Mouse (Mus musculus): ENCODE measurements around the gene Tbx19. TPM values are rescaled to one million over a fixed set of nuclear protein-coding genes. Genes with fewer than 3 reads are reported as not detected.
A peak's percentile ranks its signal among the peaks of the same experiment; 100 is the strongest.

Tbx19 gene
- 0.09 and 0.53 TPM in 2 replicates for polyA plus RNA-seq (2015; fragmentation: Nextera tagmentation; extraction: Ambion mirVana)

DNA sequence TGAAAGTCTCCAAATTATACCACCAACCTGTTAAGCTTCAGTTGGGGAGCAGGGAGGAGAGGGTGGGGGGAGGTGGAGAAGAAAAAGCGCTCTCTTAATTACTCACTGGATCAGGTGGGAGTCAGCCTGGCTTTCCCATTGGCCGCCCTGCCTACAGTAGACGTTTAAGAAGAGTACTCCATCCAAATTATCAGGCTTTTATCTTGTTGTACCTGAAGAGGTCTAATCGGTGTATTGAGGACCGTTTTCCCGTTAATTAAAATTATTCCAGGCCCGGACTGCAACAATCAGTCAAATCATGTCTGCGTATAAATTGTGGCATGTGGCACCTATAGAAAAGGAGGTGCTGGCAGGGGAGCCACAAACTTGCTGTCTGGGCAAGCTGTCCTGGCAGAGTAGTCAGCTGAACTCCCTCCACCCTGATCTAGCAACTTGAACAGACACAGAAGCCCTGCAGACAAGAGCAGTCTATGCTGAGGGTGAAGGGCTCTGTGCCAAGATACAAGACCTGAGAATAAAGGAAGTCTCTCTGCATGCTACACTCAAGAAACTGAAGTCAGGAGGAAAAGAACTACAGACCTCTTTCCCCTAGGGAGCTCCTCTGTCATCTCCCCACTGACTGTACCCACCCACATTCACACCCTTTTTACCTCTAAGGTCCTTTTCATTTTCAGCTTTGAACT, at the start of gene Tbx19:
Gene Tbx19, minus strand, starts transcription at position 51 of the 683 bp plus-strand sequence.
- Histone ChIP-seq H3K36me3 (ENCODE audit: control insufficient read depth, insufficient read depth) (no peaks in the 10 kb centered on the region), H3K9me3 (replicated peaks; ENCODE audit: control insufficient read depth, low read length) (peaks cover 3% of the 10 kb centered on the region), H3K27me3 (ENCODE audit: control insufficient read depth, insufficient read depth, low read length) (no peaks in the 10 kb centered on the region), H3K27ac (ENCODE audit: low read length) (no peak within 1 kb of the TSS), H3K4me2 (ENCODE audit: low read depth, low read length) (no peak within 1 kb of the TSS), H3K4me1 (ENCODE audit: control insufficient read depth, insufficient read depth, low read length) (no peaks in the 10 kb centered on the region), H3K9ac (ENCODE audit: low read length) (no peak within 1 kb of the TSS), H3K4me3 (ENCODE audit: low read length) (no peak within 1 kb of the TSS)
- no peak for ATAC-seq (replicated peaks; ENCODE audit: extremely low read depth, insufficient read depth, low FRiP score)
- 73% methylated on average over 8 of the region's 8 CpGs for WGBS

GRCm38 (mm10) chr1:165205591-165205990, 45.0 kb upstream of the Tbx19 start:
- Histone ChIP-seq H3K36me3 (ENCODE audit: control insufficient read depth, insufficient read depth) (no peaks in the 10 kb centered on the region), H3K9me3 (replicated peaks; ENCODE audit: control insufficient read depth, low read length) (no peaks in the 10 kb centered on the region), H3K4me1 (ENCODE audit: control insufficient read depth, insufficient read depth, low read length) (no peaks in the 10 kb centered on the region), H3K9ac (ENCODE audit: low read length) (no peak overlapping the region), H3K4me3 (ENCODE audit: low read length) (no peak overlapping the region), H3K4me2 (ENCODE audit: low read depth, low read length) (no peak overlapping the region), H3K27me3 (ENCODE audit: control insufficient read depth, insufficient read depth, low read length) (no peaks in the 10 kb centered on the region), H3K27ac (ENCODE audit: low read length) (no peak overlapping the region)
- 8% methylated on average over 2 of the region's 2 CpGs for WGBS
- ATAC-seq (replicated peaks; ENCODE audit: extremely low read depth, insufficient read depth, low FRiP score), result no peak

DNA sequence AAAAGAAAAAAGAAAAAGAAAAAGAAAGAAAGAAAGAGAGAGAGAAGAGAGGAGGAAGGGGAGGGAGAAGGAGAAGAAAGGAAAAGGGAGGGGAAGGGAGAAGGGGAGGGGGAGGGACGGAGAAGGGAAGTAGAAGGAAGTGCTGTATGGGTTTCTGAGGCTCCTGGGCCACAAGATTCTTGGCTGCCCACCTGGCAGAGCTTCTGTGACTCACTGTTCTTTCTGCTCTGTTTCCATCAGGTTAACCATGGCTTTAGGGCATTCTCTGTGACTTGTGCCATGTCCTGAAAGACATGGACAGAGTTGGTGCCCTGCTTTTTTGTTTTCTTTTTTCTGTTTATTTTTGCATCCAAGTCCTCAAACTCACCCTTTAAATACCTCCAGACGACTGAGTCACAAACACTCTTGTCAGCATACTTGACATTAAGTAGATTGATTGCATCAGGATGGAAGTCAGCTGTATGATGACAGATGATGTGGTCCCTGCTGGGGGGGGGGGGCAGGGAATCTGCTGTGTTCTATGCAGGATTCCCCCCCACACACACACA, 43.0 kb upstream of the Tbx19 start:
- no peaks in the 10 kb centered on the region for H3K9me3 ChIP-seq (replicated peaks; ENCODE audit: control insufficient read depth, low read length)
- no peaks in the 10 kb centered on the region for H3K27me3 ChIP-seq (ENCODE audit: control insufficient read depth, insufficient read depth, low read length)
- WGBS, result 28% methylated on average over 2 of the region's 2 CpGs
- no peak for ATAC-seq (replicated peaks; ENCODE audit: extremely low read depth, insufficient read depth, low FRiP score)
- no peaks in the 10 kb centered on the region for H3K36me3 ChIP-seq (ENCODE audit: control insufficient read depth, insufficient read depth)
- no peak overlapping the region for H3K4me2 ChIP-seq (ENCODE audit: low read depth, low read length)
- no peak overlapping the region for H3K4me3 ChIP-seq (ENCODE audit: low read length)
- H3K27ac ChIP-seq (ENCODE audit: low read length), result no peak overlapping the region
- no peaks in the 10 kb centered on the region for H3K4me1 ChIP-seq (ENCODE audit: control insufficient read depth, insufficient read depth, low read length)
- H3K9ac ChIP-seq (ENCODE audit: low read length), result no peak overlapping the region

- no peaks in the 10 kb centered on the region for H3K9me3 ChIP-seq (replicated peaks; ENCODE audit: control insufficient read depth, low read length)
- H3K36me3 ChIP-seq (ENCODE audit: control insufficient read depth, insufficient read depth), result no peaks in the 10 kb centered on the region
- ATAC-seq (replicated peaks; ENCODE audit: extremely low read depth, insufficient read depth, low FRiP score), result no peak
- 0 out of 2 replicates have a peak, but pooled peaks cover 3% of the 10 kb centered on the region for H3K4me1 ChIP-seq (ENCODE audit: control insufficient read depth, insufficient read depth, low read length)
- H3K9ac ChIP-seq (ENCODE audit: low read length), result no peak overlapping the region
- WGBS, result 70% methylated on average over 4 of the region's 4 CpGs
- no peaks in the 10 kb centered on the region for H3K27me3 ChIP-seq (ENCODE audit: control insufficient read depth, insufficient read depth, low read length)
- H3K4me2 ChIP-seq (ENCODE audit: low read depth, low read length), result no peak overlapping the region
- no peak overlapping the region for H3K4me3 ChIP-seq (ENCODE audit: low read length)
- no peak overlapping the region for H3K27ac ChIP-seq (ENCODE audit: low read length)
Observed at GRCm38 (mm10) chr1:165201445-165202012, 41.0 kb upstream of the Tbx19 start.

DNA sequence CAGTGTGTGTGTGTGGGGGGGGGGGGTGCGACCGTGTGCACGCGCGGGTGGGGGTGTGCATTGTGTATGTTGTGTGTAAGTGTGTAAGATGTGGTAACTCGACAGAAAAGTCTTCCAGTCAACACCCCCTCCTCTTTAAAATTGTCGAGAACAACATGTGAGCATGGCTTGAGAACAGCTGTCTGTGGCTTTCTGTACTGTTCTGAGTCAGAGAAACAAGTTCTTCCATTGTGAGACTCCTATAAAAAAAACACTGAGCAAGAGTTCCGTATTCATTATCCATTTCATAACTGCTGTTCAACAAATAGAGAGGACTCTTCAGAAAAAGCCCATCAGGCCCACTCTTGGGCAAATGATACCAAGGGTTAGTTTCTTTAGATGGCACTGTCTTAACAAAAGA, 40.2 kb upstream of the Tbx19 start:
- Histone ChIP-seq H3K9me3 (replicated peaks; ENCODE audit: control insufficient read depth, low read length) (no peaks in the 10 kb centered on the region), H3K4me3 (ENCODE audit: low read length) (no peak overlapping the region), H3K36me3 (ENCODE audit: control insufficient read depth, insufficient read depth) (no peaks in the 10 kb centered on the region), H3K9ac (ENCODE audit: low read length) (no peak overlapping the region), H3K4me1 (ENCODE audit: control insufficient read depth, insufficient read depth, low read length) (0 out of 2 replicates have a peak, but pooled peaks cover 3% of the 10 kb centered on the region), H3K4me2 (ENCODE audit: low read depth, low read length) (no peak overlapping the region), H3K27me3 (ENCODE audit: control insufficient read depth, insufficient read depth, low read length) (no peaks in the 10 kb centered on the region), H3K27ac (ENCODE audit: low read length) (no peak overlapping the region)
- 78% methylated on average over 8 of the region's 8 CpGs for WGBS
- no peak for ATAC-seq (replicated peaks; ENCODE audit: extremely low read depth, insufficient read depth, low FRiP score)

- Histone ChIP-seq H3K9me3 (replicated peaks; ENCODE audit: control insufficient read depth, low read length) (no peaks in the 10 kb centered on the region), H3K4me1 (ENCODE audit: control insufficient read depth, insufficient read depth, low read length) (peaks cover 6% of the 10 kb centered on the region; the same call in 1 of the 2 replicates), H3K4me3 (ENCODE audit: low read length) (no peak overlapping the region), H3K36me3 (ENCODE audit: control insufficient read depth, insufficient read depth) (no peaks in the 10 kb centered on the region), H3K27ac (ENCODE audit: low read length) (no peak overlapping the region), H3K9ac (ENCODE audit: low read length) (no peak overlapping the region), H3K27me3 (ENCODE audit: control insufficient read depth, insufficient read depth, low read length) (no peaks in the 10 kb centered on the region), H3K4me2 (ENCODE audit: low read depth, low read length) (no peak overlapping the region)
- WGBS, result 66% methylated on average over 3 of the region's 3 CpGs
- no peak for ATAC-seq (replicated peaks; ENCODE audit: extremely low read depth, insufficient read depth, low FRiP score)
Observed at GRCm38 (mm10) chr1:165199639-165200038, 39.1 kb upstream of the Tbx19 start.

DNA sequence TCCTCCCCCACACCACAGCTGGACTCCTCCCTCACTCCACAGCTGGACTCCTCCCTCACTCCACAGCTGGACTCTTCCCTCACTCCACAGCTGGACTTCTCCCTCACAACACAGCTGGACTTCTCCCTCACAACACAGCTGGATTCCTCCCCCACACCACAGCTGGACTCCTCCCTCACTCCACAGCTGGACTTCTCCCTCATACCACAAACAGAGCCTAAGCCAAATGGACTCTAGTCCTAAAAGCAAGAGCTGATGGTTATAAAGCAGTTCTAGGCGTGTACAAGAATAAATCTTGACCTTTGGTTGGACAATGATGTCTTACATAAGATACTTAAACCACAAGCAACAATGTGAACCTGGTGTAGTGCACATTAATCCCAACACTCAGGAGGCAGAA, 38.4 kb upstream of the Tbx19 start:
- Histone ChIP-seq H3K27ac (ENCODE audit: low read length) (no peak overlapping the region), H3K4me1 (ENCODE audit: control insufficient read depth, insufficient read depth, low read length) (peaks cover 7% of the 10 kb centered on the region; the same call in 1 of the 2 replicates), H3K27me3 (ENCODE audit: control insufficient read depth, insufficient read depth, low read length) (no peaks in the 10 kb centered on the region), H3K4me2 (ENCODE audit: low read depth, low read length) (no peak overlapping the region), H3K9ac (ENCODE audit: low read length) (no peak overlapping the region), H3K9me3 (replicated peaks; ENCODE audit: control insufficient read depth, low read length) (no peaks in the 10 kb centered on the region), H3K4me3 (ENCODE audit: low read length) (no peak overlapping the region), H3K36me3 (ENCODE audit: control insufficient read depth, insufficient read depth) (no peaks in the 10 kb centered on the region)
- ATAC-seq (replicated peaks; ENCODE audit: extremely low read depth, insufficient read depth, low FRiP score), result no peak
- WGBS, result 70% methylated on average over 1 of the region's 1 CpGs

- peak overlapping the region; percentile 51; the same call in 1 of the 2 replicates for H3K27ac ChIP-seq (ENCODE audit: low read length)
- H3K4me1 ChIP-seq (ENCODE audit: control insufficient read depth, insufficient read depth, low read length), result peaks cover 12% of the 10 kb centered on the region
- WGBS, result 42% methylated on average over 3 of the region's 3 CpGs
- H3K9me3 ChIP-seq (replicated peaks; ENCODE audit: control insufficient read depth, low read length), result no peaks in the 10 kb centered on the region
- H3K36me3 ChIP-seq (ENCODE audit: control insufficient read depth, insufficient read depth), result no peaks in the 10 kb centered on the region
- H3K4me3 ChIP-seq (ENCODE audit: low read length), result no peak overlapping the region
- no peak overlapping the region for H3K9ac ChIP-seq (ENCODE audit: low read length)
- H3K27me3 ChIP-seq (ENCODE audit: control insufficient read depth, insufficient read depth, low read length), result no peaks in the 10 kb centered on the region
- no peak overlapping the region for H3K4me2 ChIP-seq (ENCODE audit: low read depth, low read length)
- ATAC-seq (replicated peaks; ENCODE audit: extremely low read depth, insufficient read depth, low FRiP score), result no peak
Observed at GRCm38 (mm10) chr1:165197875-165198274, 37.3 kb upstream of the Tbx19 start.

GRCm38 (mm10) chr1:165195396-165195960, 34.9 kb upstream of the Tbx19 start:
- H3K27me3 ChIP-seq (ENCODE audit: control insufficient read depth, insufficient read depth, low read length), result no peaks in the 10 kb centered on the region
- H3K4me2 ChIP-seq (ENCODE audit: low read depth, low read length), result no peak overlapping the region
- H3K27ac ChIP-seq (ENCODE audit: low read length), result no peak overlapping the region
- no peak overlapping the region for H3K4me3 ChIP-seq (ENCODE audit: low read length)
- WGBS, result 63% methylated on average over 3 of the region's 3 CpGs
- no peaks in the 10 kb centered on the region for H3K36me3 ChIP-seq (ENCODE audit: control insufficient read depth, insufficient read depth)
- peaks cover 25% of the 10 kb centered on the region for H3K4me1 ChIP-seq (ENCODE audit: control insufficient read depth, insufficient read depth, low read length)
- no peak overlapping the region for H3K9ac ChIP-seq (ENCODE audit: low read length)
- ATAC-seq (replicated peaks; ENCODE audit: extremely low read depth, insufficient read depth, low FRiP score), result no peak
- no peaks in the 10 kb centered on the region for H3K9me3 ChIP-seq (replicated peaks; ENCODE audit: control insufficient read depth, low read length)
